Mouse (Mus musculus) cerebellum, postnatal 4 days (tissue): ENCODE results near the gene Hoxa1.

Experiments used
- DNase-seq, 2 experiments: peaks; one replicate each; pipeline ENCODE4 v3.0.0; 2022; ENCODE audit warnings: low spot score in 2 of 2, mixed read lengths in 1 of 2

The Hoxa1 gene

GRCm38 (mm10) chr6:52158276-52159051 is at the start of gene Hoxa1:
Hoxa1 (minus strand) TSS chr6:52158317.
- DNase-seq: no peak

- no peak for DNase-seq
Measured at GRCm38 (mm10) chr6:52207684-52207976, 49.5 kb upstream of the Hoxa1 start.

- DNase-seq: no peak
Measured at GRCm38 (mm10) chr6:52206882-52207683, 49.0 kb upstream of the Hoxa1 start.

- DNase-seq: no peak
Measured at GRCm38 (mm10) chr6:52205638-52206621, 47.8 kb upstream of the Hoxa1 start.

DNA sequence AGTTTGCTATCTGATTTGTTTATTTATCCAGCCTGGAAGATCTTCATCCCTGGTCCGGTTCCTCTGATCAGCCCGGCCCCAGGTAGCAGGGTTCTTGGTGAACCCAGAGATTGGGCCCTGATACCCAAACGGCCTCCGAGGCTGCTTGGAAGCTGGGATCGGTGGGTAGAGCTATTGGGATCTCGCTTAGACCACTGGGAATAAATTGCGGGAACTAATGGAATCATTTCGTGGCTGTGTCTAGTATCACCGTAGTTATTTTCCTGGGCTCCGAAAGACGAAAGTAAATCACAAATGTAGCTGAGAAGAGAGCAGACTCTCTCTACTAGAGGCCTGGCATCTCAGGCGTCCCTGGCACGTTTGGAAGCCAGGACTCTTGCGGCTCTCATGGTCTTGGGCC is 47.1 kb upstream of the Hoxa1 start:
- DNase-seq: no peak

- DNase-seq: peak in 1 of 2 experiments; percentile 67
Measured at GRCm38 (mm10) chr6:52204050-52204752, 46.1 kb upstream of the Hoxa1 start, which contains the start of gene Hoxa5. Hoxa5 (minus strand) TSS chr6:52204587.

- no peak for DNase-seq
Measured at GRCm38 (mm10) chr6:52203371-52204049, 45.4 kb upstream of the Hoxa1 start.

DNA sequence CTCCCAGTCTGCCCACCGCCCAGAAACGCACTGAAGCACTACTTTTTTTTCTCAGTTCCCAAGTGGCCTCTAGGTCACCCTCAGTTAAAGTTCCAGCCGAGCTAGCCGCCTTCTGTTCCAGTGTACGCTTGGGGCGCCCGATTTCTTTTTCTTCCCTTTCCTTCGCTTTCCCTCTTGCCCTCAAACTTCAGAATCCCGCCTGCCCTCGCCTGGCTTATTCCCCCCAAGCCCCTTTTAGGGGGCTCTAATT is 44.9 kb upstream of the Hoxa1 start:
- DNase-seq: no peak

- no peak for DNase-seq
Measured at GRCm38 (mm10) chr6:52202362-52203120, 44.4 kb upstream of the Hoxa1 start.

DNA sequence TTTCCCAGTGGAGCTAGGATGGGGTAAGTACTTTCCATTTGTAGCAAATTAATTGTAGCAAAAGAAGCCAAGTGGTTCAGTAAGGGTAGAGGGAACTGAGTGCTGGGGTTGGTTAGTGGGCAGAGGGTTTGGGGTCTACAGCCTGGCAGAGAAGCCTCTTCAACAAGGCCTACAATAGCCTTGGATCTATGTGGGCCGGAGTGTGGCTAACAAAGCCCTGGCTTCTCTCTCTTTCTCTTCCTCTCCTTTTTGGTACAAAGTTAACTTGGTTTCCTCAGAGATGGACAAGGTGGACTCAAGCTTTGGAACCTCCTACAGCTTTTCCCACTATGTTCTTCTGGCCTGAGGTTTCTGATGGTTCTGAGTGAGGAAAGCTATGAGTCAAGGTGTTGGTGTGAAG is 43.2 kb upstream of the Hoxa1 start:
- DNase-seq: no peak

GRCm38 (mm10) chr6:52200751-52201250 is 42.7 kb upstream of the Hoxa1 start:
- no peak for DNase-seq

- no peak for DNase-seq
Measured at GRCm38 (mm10) chr6:52200073-52200750, 42.1 kb upstream of the Hoxa1 start.

GRCm38 (mm10) chr6:52197271-52197670 is 39.2 kb upstream of the Hoxa1 start:
- no peak for DNase-seq

GRCm38 (mm10) chr6:52196811-52197210 is 38.7 kb upstream of the Hoxa1 start:
- DNase-seq: no peak

DNA sequence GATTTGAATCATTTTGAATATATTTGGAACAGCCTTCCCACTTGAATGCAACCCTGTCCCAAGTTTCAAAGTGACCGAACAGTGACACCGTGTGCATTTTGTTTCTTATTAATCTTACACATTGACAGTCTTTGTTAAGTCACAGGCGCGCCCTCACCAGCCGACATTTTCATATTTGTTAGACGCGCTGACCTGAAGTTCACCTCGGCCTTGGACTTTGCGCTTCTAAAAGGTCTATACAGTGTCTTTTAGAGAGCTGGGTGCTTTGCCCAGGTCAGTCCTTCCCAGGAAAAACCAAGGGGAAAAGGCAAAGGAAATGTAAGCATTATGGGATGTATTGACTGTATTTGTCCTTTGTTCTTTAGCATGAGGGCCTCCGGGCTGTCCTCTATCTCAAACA is 36.6 kb upstream of the Hoxa1 start:
- no peak for DNase-seq

- DNase-seq: peak in 1 of 2 experiments; percentile 75
Measured at GRCm38 (mm10) chr6:52191860-52192550, 33.9 kb upstream of the Hoxa1 start.

- no peak for DNase-seq
Measured at GRCm38 (mm10) chr6:52190906-52191810, 33.0 kb upstream of the Hoxa1 start, which contains the start of gene Hoxa4. Hoxa4 (minus strand) TSS chr6:52191753.

DNA sequence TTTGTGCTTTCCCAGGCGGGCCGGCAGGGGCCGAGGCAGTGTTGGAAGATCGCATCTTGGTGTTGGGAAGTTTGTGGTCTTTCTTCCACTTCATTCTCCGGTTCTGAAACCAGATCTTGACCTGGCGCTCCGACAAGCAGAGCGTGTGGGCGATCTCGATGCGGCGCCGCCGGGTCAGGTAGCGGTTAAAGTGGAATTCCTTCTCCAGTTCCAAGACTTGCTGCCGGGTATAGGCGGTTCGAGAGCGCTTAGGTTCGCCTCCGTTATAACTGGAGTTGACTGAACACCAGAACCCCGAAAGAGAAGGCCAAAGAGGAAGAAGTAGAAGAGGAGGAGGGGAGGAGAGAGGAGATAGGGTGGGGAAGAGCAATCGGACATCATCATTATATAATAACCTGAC is 32.3 kb upstream of the Hoxa1 start:
- no peak for DNase-seq
